Mouse (Mus musculus) forebrain, embryonic 11.5 days (tissue): ENCODE measurements at regions not wholly inside any gene's neighbourhood (a gene's known extent, or its start where the extent isn't known, plus 50 kb on each side); places are given as distances from the start of the nearest gene placed in this dataset.
"Not testable (repeated sequence)": the region's sequence is repeated elsewhere in the genome, so short reads cannot be mapped to it uniquely, and the experiment has no call there.

Experiments
- ATAC-seq: fragments of 200-750 bp; cut with Nextera tagmentation; replicated peaks from 2 replicates; pipeline ENCODE4 v1.8.0; 2017; ENCODE audit warnings: moderate TSS enrichment; ENCODE audit not compliant: low FRiP score
- DNase-seq: peaks from one replicate; pipeline ENCODE4 v3.0.0-alpha.2; 2017; ENCODE audit warnings: low spot score
- H3K27ac ChIP-seq: fragments of 300-500 bp; sonication (generic); 2 replicates; pipeline ENCODE4 v1.5.1; 2014; ENCODE audit warnings: low read depth, low read length
- H3K27me3 ChIP-seq: fragments of 300-500 bp; sonication (generic); 2 replicates; pipeline ENCODE4 v1.6.1; 2014; ENCODE audit warnings: mild to moderate bottlenecking, low read length, mixed read lengths; ENCODE audit not compliant: control insufficient read depth, insufficient read depth
- H3K36me3 ChIP-seq: fragments of 300-500 bp; sonication (generic); 2 replicates; pipeline ENCODE4 v1.6.1; 2014; ENCODE audit warnings: mild to moderate bottlenecking, low read length, moderate library complexity, mixed read lengths; ENCODE audit not compliant: control insufficient read depth, insufficient read depth
- H3K4me1 ChIP-seq: fragments of 300-500 bp; sonication (generic); replicated peaks from 2 replicates; pipeline ENCODE4 v1.6.1; 2014; ENCODE audit warnings: low read length, mixed read lengths; ENCODE audit not compliant: control insufficient read depth, insufficient read depth
- H3K4me2 ChIP-seq: fragments of 300-500 bp; sonication (generic); 2 replicates; pipeline ENCODE4 v1.6.1; 2014; ENCODE audit warnings: low read depth, mild to moderate bottlenecking, low read length, moderate library complexity, mixed read lengths; ENCODE audit not compliant: severe bottlenecking
- H3K4me3 ChIP-seq: fragments of 300-500 bp; sonication (generic); 2 replicates; pipeline ENCODE4 v1.5.1; 2014; ENCODE audit warnings: low read depth, low read length
- H3K9ac ChIP-seq: fragments of 300-500 bp; sonication (generic); 2 replicates; pipeline ENCODE4 v1.6.1; 2014; ENCODE audit warnings: low read length
- H3K9me3 ChIP-seq: fragments of 300-500 bp; sonication (generic); 2 replicates; pipeline ENCODE4 v1.6.1; 2016; ENCODE audit warnings: low read length, mixed read lengths; ENCODE audit not compliant: control insufficient read depth
- WGBS: fragments of 180-500 bp; shearing (Covaris S2); extraction: QIAGEN DNeasy Blood & Tissue Kit; methylation state at CpG from one replicate; pipeline ENCODE4 v1.1.7; 2014; 5-methylcytosine and 5-hydroxymethylcytosine counted together

DNA sequence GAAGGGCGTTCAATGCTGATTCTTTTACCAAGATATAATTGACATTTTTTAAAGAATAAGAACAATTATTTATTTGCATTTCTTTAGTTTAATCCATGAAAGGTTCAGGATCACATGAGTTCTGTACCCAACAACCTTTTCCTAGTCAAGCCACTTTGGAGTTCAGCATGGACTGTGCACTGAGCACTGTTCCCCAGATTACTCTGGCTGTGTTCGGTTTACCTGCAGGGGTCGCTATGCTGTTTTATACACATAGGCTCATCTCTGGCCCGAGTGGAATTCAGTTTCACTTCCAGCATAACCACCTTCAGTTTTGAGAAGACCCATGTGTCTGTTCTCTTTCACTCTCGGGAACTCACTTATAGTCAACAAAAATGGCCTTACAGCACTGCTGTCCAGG lies 93.5 kb upstream of the Smarcad1 start:
- H3K36me3 ChIP-seq, ATAC-seq, DNase-seq, H3K9ac ChIP-seq, H3K4me1 ChIP-seq, H3K4me3 ChIP-seq, H3K9me3 ChIP-seq, H3K27ac ChIP-seq, H3K27me3 ChIP-seq, H3K4me2 ChIP-seq: not testable (repeated sequence)
- 84% methylated on average over 5 of the region's 5 CpGs for WGBS

DNA sequence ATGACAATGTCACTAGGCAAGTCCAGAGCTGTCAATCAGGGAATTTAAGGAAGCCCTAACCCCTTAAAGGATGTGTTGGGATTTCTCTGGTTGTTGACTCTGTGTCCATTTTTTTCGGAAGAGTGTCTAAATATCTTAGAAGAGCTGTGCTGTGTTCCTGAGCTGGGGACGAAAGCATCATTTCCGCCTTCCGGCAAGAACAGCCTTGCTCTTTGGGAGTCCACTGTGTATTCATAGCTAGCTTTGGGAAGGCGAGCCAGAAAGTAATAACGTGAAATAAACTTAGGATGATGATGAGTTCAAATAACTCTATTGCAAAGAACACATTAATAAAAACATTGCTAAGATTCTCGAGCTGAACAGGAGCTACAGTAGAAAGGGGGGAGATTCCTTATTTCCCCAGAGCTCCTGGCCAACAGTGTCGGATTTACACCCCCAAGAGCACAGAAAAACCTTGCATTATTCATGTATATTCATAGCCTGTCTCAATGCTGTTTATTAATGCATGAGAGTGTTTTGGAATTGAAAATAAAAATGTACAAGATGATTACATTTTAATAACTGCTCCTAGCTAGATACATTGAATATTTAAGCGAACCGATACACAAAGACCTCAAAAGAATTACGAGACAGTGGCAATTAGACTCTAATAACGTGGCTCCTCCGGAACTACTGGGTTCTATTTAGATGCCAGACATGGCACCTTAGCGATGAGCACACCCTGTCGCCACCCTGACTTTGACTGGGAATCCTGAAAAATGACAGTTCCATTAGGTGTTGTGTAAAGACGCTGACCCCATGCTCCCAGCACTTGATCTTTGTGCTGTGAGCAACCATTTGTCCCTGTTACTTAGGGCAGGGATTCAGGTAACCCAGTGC lies 80.5 kb upstream of the Smarcad1 start:
- Histone ChIP-seq H3K36me3 (no peaks in the 10 kb centered on the region), H3K9ac (no peak overlapping the region), H3K9me3 (no peaks in the 10 kb centered on the region), H3K4me2 (no peak overlapping the region), H3K4me3 (no peak overlapping the region), H3K4me1 (no peaks in the 10 kb centered on the region), H3K27me3 (no peaks in the 10 kb centered on the region), H3K27ac (no peak overlapping the region)
- 67% methylated on average over 16 of the region's 16 CpGs for WGBS
- ATAC-seq: no peak
- no peak for DNase-seq

DNA sequence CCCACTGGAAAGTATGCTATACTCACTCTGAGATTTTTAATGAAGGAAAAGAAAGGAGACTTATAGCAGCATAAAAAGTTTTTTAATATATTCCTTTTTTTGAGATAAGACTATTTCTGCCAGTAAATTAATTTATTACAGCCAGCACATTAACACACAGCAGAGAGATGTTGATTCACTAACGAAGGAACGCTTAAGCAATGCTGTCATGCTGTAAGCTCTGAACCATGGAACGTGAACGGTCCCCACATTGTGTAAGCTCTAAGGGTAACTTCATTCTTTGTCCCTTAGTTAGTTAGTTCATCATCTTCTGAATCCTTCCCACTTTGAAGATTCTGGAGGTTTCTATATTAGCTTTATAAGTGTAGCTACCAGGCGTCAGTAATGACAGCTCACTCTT lies 79.8 kb upstream of the Smarcad1 start:
- DNase-seq (no peak), ATAC-seq (no peak)
- no peak overlapping the region for H3K27ac ChIP-seq
- H3K9me3 ChIP-seq: no peaks in the 10 kb centered on the region
- no peaks in the 10 kb centered on the region for H3K27me3 ChIP-seq
- H3K4me1 ChIP-seq: no peaks in the 10 kb centered on the region
- 40% methylated on average over 5 of the region's 5 CpGs for WGBS
- H3K4me2 ChIP-seq: no peak overlapping the region
- H3K9ac ChIP-seq: no peak overlapping the region
- no peaks in the 10 kb centered on the region for H3K36me3 ChIP-seq
- no peak overlapping the region for H3K4me3 ChIP-seq

DNA sequence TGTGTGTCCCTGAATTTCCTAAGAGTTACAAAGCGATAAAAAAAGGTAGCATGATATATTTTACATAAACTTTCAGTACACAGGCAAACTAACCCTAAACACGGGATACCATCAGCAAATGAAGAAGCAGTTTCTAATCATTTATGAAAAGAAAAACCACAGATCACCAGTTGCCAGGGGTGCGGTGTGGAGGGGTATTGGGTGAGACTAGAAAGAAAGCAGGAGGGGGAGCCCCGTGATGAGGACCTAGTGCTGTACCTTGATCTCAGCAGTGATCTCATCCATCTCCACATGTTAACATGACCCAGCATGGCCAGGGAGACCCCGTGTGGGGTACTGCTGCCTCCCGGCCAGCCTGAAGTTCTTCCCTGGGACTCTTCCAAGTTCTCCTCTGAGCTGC lies 77.7 kb upstream of the Smarcad1 start:
- Histone ChIP-seq H3K4me1 (no peaks in the 10 kb centered on the region), H3K36me3 (no peaks in the 10 kb centered on the region), H3K27ac (no peak overlapping the region), H3K4me3 (no peak overlapping the region), H3K27me3 (no peaks in the 10 kb centered on the region), H3K9me3 (no peaks in the 10 kb centered on the region), H3K9ac (no peak overlapping the region), H3K4me2 (no peak overlapping the region)
- 78% methylated on average over 6 of the region's 6 CpGs for WGBS
- DNase-seq (no peak), ATAC-seq (no peak)

DNA sequence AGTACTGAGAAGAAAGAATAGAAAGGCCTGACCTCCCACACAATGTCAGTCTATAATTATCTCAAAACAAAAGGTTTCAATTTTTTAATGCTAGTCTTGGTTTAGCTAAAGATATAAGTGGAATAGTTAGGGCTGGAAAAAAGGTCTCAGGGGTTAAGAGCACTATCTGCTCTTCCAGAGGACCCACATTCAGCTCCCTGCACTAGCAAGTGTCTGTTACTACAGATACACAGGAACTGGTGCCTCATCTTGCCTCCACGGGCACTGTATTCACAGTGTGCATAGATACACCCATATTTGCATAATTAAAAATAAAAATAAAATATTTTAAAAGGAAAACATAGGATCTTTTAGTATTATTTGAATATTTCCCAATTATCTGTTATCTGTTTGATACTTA lies 77.2 kb upstream of the Smarcad1 start:
- no peaks in the 10 kb centered on the region for H3K27me3 ChIP-seq
- 82% methylated on average over 1 of the region's 1 CpGs for WGBS
- H3K9ac ChIP-seq: no peak overlapping the region
- H3K4me3 ChIP-seq: no peak overlapping the region
- H3K4me1 ChIP-seq: no peaks in the 10 kb centered on the region
- no peaks in the 10 kb centered on the region for H3K36me3 ChIP-seq
- ATAC-seq (no peak), DNase-seq (no peak)
- H3K9me3 ChIP-seq: no peaks in the 10 kb centered on the region
- H3K4me2 ChIP-seq: no peak overlapping the region
- no peak overlapping the region for H3K27ac ChIP-seq

DNA sequence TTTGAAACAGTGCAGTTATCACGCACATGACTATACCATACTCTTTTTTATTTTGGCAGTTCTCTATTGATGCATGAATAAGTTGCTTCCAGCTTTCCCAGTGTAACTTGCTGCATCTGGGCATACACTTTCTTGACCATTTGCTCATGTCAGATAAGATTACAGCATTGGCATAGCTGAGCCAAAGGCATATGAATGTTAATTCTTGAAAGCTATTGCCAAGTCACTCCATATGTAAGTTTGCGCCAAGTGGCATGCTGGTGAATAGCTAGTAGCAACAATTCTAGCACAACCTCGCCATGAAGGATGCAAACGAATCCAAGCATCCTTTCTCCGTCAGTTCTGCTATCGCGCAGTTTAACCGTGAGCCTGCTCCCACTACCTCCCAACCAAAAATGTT lies 72.2 kb upstream of the Smarcad1 start:
- 89% methylated on average over 8 of the region's 8 CpGs for WGBS
- H3K4me3 ChIP-seq: no peak overlapping the region
- no peak overlapping the region for H3K27ac ChIP-seq
- no peaks in the 10 kb centered on the region for H3K4me1 ChIP-seq
- H3K9me3 ChIP-seq: no peaks in the 10 kb centered on the region
- no peak overlapping the region for H3K9ac ChIP-seq
- ATAC-seq (no peak), DNase-seq (no peak)
- no peaks in the 10 kb centered on the region for H3K36me3 ChIP-seq
- no peak overlapping the region for H3K4me2 ChIP-seq
- H3K27me3 ChIP-seq: no peaks in the 10 kb centered on the region

DNA sequence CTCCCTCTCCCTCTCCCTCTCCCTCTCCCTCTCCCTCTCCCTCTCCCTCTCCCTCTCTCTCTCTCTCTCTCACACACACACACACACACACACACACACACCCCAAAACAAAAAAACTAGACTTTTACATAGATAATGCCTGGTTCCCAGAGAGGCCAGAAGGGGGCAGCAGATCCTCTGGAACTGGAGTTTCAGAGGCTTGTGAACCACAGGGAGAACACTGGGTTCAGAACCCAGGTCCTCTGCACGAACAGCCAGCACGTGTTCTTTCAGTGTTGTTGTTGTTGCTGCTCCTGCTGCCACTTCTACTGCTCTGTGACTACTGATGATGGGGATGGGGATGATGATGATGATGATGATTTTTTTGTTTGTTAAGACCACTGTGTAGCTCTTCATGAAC lies 68.4 kb upstream of the Smarcad1 start:
- WGBS: 44% methylated on average over 2 of the region's 2 CpGs
- Histone ChIP-seq H3K4me3 (no peak overlapping the region), H3K36me3 (no peaks in the 10 kb centered on the region), H3K4me2 (no peak overlapping the region), H3K4me1 (no peaks in the 10 kb centered on the region), H3K27me3 (no peaks in the 10 kb centered on the region), H3K27ac (no peak overlapping the region), H3K9me3 (no peaks in the 10 kb centered on the region), H3K9ac (no peak overlapping the region)
- peak; percentile 66 for DNase-seq
- no peak for ATAC-seq

DNA sequence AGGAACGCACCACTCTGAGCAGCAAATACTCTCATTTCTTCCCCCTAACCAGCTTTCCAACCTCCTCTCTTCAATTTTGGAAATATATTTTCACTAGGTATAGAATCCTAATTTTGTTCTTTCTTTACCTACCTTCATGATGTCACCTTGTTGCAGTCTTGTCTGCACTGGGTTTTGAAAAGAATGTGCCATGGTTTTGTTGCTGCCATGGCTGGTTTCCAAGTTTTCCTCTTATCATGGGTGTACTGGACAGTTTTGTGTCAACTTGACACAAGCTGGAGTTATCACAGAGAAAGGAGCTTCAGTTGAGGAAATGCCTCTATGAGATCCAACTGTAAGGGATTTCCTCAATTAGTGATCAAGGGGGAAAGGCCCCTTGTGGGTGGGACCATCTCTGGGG lies 67.9 kb upstream of the Smarcad1 start:
- WGBS: 95% methylated on average over 1 of the region's 1 CpGs
- not testable (repeated sequence) for H3K36me3 ChIP-seq, ATAC-seq

DNA sequence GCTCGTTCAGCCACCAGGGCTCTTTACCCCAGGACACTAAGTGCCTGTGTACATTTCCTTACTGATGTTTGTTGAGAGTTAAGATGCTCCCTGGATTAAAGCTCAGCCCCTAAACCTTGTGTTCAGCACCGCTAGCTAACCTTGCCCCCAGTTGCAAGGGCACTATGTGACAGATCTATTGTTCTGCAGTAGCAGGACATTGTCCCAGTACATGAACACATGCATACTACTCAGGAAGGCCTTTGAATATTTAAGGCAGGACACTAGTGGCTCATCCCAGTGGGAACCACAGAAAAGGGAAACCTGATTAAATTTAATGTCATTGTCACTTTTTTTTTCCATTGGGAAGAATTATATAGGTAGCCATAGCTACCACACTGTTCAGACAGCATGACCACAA lies 60.3 kb upstream of the Smarcad1 start:
- no peak overlapping the region for H3K27ac ChIP-seq
- no peaks in the 10 kb centered on the region for H3K4me1 ChIP-seq
- no peaks in the 10 kb centered on the region for H3K36me3 ChIP-seq
- WGBS: 37% methylated on average over 2 of the region's 2 CpGs
- DNase-seq (no peak), ATAC-seq (no peak)
- H3K9ac ChIP-seq: no peak overlapping the region
- H3K9me3 ChIP-seq: no peaks in the 10 kb centered on the region
- H3K4me2 ChIP-seq: no peak overlapping the region
- no peaks in the 10 kb centered on the region for H3K27me3 ChIP-seq
- H3K4me3 ChIP-seq: no peak overlapping the region

More for the DNA sequence above, 67.9 kb upstream of the Smarcad1 start:
- H3K27me3 ChIP-seq, H3K9me3 ChIP-seq, H3K4me1 ChIP-seq, H3K4me3 ChIP-seq, DNase-seq, H3K9ac ChIP-seq, H3K4me2 ChIP-seq, H3K27ac ChIP-seq: not testable (repeated sequence)
